Mouse (Mus musculus): Measurements from ENCODE around the gene Spo11. TPM values are rescaled to one million over a fixed set of nuclear protein-coding genes. Genes with fewer than 3 reads are reported as not detected.

Spo11 gene
- total RNA-seq (2017), result 1.6 and 1.9 TPM in 2 replicates

DNA sequence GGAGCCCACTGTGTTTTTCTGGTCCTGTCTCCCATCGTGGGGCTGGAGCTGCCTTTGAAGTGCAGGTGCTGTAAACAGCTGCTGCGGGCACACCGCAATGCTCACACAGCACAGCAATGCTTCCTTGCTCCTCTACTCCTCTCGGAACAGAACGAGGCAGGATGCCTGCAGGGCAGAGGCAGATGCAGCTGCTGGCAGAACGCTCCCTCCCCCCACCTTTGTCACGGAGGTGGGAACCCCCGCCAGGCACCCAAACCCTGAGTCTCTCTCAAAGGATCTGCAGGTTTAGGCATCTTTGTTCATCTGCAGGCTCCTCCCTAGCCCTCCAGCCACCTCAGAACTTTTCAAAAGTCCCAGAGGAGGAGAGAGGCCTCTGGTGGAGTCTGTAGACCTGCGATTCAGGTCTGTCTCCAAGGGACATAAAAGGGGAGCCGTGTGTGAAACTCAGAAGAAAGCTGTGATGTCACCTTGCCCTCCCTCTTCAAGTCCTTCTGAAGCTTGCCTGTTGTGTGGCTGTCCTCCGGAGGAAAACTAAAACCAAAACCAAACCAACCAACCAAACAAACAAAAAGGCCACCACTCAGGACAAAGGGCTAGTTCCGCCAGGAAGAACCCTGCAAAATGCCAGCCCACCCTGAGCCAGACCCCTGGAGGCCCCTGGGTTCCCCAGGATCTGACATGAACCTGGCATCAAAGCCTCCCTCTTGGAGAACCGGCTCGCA, at the start of gene Spo11:
Spo11 (plus strand) TSS at position 292 of the 722 bp plus-strand sequence.
- peak; percentile 31 for ATAC-seq (ENCODE audit: extremely low read depth, insufficient number of reproducible peaks, low FRiP score, poor library complexity, severe bottlenecking)

DNA sequence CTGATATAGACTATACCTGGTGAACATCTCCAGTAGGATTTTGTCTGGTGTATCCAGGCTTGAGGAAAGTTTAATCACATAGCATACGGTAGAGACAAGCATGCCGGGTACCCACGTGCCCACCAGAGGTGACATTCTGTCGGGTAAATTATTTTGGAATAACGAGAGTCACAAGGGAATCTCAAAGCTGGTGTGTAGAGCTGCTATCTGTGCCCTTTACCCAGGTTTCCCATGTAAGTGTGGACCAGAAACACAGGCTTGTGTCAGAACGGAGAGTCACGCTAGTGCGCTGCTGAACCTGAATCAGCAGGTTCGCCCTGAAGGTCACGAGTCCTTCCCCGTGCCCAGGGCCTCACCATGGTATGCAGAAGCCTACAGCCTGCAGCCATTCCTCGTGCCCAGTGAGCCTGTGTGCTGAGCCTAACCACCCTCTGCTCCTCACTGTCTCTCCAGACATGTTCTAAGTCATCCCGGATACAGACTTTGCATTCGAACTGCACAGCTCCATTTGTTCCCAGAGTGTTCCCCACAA, 47.5 kb upstream of the Spo11 start:
- no peak for ATAC-seq (ENCODE audit: extremely low read depth, insufficient number of reproducible peaks, low FRiP score, poor library complexity, severe bottlenecking)

- ATAC-seq (ENCODE audit: extremely low read depth, insufficient number of reproducible peaks, low FRiP score, poor library complexity, severe bottlenecking), result no peak
These were observed 46.2 kb upstream of the Spo11 start for GRCm38 (mm10) chr2:172931137-172931898.

DNA sequence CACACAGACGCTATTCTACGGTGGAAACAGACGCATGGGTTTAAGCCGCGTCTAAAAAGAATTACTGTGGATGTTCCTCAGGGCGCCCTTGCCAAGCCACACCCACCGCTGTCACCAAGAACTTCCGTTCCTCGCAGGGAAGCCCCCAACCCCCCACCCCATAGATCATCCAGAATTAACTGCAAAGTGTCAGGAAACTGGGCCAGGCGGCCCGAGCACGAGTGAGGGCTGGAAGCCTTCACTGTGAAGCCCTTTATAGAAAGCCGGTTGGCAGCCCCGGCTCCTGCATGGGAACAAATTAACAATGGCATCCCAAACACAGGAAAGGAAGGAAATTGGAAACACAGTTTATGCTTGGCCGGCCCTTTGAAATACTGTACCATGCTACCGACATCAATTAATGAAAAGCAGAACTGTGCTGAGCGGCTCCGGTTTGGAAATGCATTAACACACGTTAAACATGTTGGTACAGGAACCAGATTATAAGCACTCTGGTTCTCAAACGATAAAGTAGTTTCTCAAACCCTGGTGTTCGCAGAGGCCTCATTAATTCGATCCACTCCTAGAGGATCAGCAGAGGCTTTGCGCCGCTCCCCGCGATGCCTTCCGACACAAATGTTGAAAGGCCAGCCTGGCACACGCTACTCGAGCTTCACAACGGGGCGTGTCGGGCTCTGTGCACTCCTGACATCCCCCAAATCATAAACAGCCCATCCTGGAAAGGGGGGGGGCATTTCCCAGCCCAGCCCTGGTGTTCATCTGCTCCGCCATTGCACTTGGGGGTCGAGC, 43.7 kb upstream of the Spo11 start:
- ATAC-seq (ENCODE audit: extremely low read depth, insufficient number of reproducible peaks, low FRiP score, poor library complexity, severe bottlenecking), result no peak

DNA sequence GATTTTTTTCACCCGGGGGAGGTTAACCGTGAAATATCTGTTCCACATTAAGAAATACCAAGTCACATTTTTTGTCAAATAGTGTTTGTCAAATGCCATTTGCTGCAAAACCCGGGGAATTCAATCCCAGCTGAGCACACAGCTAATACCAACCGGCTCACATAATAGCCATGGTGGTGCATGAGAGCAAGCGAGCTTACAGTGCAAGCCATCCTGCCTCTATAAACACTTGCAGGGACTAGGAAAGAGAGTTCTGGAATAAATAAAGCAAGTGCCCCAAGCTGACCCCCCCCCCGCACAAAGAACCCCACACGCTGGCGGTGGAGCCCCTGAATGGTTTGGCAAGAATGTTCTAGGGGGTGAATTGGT, 43.1 kb upstream of the Spo11 start:
- ATAC-seq (ENCODE audit: extremely low read depth, insufficient number of reproducible peaks, low FRiP score, poor library complexity, severe bottlenecking), result no peak

DNA sequence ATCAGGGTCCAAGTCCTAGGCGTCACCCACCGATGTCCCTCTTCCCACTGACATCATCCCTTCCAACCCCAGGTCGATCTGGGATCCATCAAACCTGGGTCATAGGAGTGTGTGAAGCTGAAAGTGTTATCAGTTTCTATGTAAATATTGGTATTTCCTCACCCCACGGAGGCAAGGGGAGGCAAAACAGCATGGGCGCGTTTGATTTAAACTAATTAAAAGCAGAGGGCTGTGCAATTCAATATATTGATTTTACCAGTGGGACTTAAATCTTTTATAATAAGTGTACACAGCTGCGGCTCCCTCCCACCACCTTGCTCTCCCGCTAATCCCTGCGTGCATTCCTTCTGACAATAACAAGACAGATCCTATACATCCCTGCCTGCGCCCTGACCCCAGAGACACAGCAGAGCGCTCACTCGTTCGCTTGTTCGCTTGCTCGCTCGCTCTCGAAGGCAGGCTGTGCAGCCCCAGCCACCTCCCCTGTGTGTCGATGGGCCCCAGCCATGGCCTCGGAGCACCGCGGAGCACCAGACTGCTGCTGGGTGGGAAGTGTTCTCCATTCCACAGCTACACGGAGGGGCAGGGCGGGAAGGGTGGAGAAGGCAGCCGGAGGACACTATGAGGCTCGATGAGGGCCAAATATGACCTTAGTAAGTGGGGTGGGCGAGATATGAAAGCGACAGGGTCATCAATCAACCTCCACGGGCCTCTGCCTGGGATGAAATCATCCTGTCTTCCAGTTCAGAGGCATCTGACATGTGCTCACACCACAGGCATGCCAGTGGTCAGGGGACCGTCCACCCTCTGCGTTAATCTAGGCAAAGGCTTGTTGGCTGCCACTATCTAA, 42.4 kb upstream of the Spo11 start:
- no peak for ATAC-seq (ENCODE audit: extremely low read depth, insufficient number of reproducible peaks, low FRiP score, poor library complexity, severe bottlenecking)

- no peak for ATAC-seq (ENCODE audit: extremely low read depth, insufficient number of reproducible peaks, low FRiP score, poor library complexity, severe bottlenecking)
These were observed 41.5 kb upstream of the Spo11 start for GRCm38 (mm10) chr2:172935776-172936562.

DNA sequence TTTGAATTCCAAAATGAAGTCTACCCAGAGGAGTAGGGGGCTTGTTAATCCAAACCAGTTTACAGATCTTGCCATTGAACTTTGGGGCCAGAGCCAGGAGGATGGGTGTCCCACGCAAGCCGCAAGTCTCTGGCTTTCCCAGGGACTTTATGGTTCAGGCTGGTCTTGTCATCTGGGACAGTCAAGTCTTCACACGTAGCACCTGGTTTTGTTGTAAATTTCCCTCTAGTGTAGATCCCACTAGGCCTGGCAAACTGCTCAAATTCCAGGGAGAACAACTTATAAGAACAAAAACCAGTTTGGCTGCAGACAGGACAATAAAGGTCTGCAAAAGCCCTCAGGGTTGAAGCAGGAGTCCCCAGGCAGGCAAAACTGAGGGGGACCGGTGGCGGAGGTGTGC, 40.7 kb upstream of the Spo11 start:
- no peak for ATAC-seq (ENCODE audit: extremely low read depth, insufficient number of reproducible peaks, low FRiP score, poor library complexity, severe bottlenecking)

GRCm38 (mm10) chr2:172937326-172938190, 39.9 kb upstream of the Spo11 start:
- no peak for ATAC-seq (ENCODE audit: extremely low read depth, insufficient number of reproducible peaks, low FRiP score, poor library complexity, severe bottlenecking)

- ATAC-seq (ENCODE audit: extremely low read depth, insufficient number of reproducible peaks, low FRiP score, poor library complexity, severe bottlenecking), result no peak
These were observed 38.5 kb upstream of the Spo11 start for GRCm38 (mm10) chr2:172938761-172939638.

GRCm38 (mm10) chr2:172939639-172940002, 37.9 kb upstream of the Spo11 start:
- ATAC-seq (ENCODE audit: extremely low read depth, insufficient number of reproducible peaks, low FRiP score, poor library complexity, severe bottlenecking), result no peak

GRCm38 (mm10) chr2:172940003-172940798, 37.3 kb upstream of the Spo11 start, which contains the start of gene Bmp7:
Bmp7 (minus strand) TSS chr2:172940321.
- no peak for ATAC-seq (ENCODE audit: extremely low read depth, insufficient number of reproducible peaks, low FRiP score, poor library complexity, severe bottlenecking)

- ATAC-seq (ENCODE audit: extremely low read depth, insufficient number of reproducible peaks, low FRiP score, poor library complexity, severe bottlenecking), result no peak
These were observed 36.7 kb upstream of the Spo11 start for GRCm38 (mm10) chr2:172940799-172941163.

GRCm38 (mm10) chr2:172949051-172949450, 28.4 kb upstream of the Spo11 start:
- ATAC-seq (ENCODE audit: extremely low read depth, insufficient number of reproducible peaks, low FRiP score, poor library complexity, severe bottlenecking), result no peak

GRCm38 (mm10) chr2:172950119-172950676, 27.3 kb upstream of the Spo11 start:
- no peak for ATAC-seq (ENCODE audit: extremely low read depth, insufficient number of reproducible peaks, low FRiP score, poor library complexity, severe bottlenecking)

All from neutrophil, adult 5-6 weeks (primary cell).